In genomic region chr17:65657958-65658357, GRCm38 (mm10) we compare ENCODE assay signal across 15 mouse cellular contexts. TPM values are rescaled to one million over a fixed set of nuclear protein-coding genes. Genes with fewer than 3 reads are reported as not detected.
"Had no signal": no experiment of that assay in that cellular context is flagged by ENCODE, and none has a peak within 500 bp of the region (broad histone marks: within the 10 kb centered on the region; RNA-seq: fewer than 3 reads in every experiment).

No protein-coding gene starts in this region.

- H3K9ac ChIP-seq: limb, embryonic 15.5 days; liver, embryonic 12.5 days; midbrain, embryonic 13.5 days; neural tube, embryonic 15.5 days had no signal

- H3K4me1 ChIP-seq: limb, embryonic 15.5 days; midbrain, embryonic 13.5 days; neural tube, embryonic 15.5 days had no signal

- H3K36me3 ChIP-seq: liver, embryonic 12.5 days had no signal

- H3K9me3 ChIP-seq: limb, embryonic 15.5 days; liver, embryonic 12.5 days; midbrain, embryonic 13.5 days; neural tube, embryonic 15.5 days had no signal

- DNase-seq: kidney, adult 8-10 months; kidney, postnatal 25 days had no signal

- ATAC-seq: inflammation-experienced regulatory T-cells, adult 6 months; intestine, postnatal 0 days; liver, embryonic 12.5 days; midbrain, embryonic 13.5 days had no signal

- H3K4me3 ChIP-seq: layer of hippocampus, adult 2 months; limb, embryonic 15.5 days; liver, embryonic 12.5 days; midbrain, embryonic 13.5 days; neural tube, embryonic 15.5 days had no signal

- H3K27me3 ChIP-seq: limb, embryonic 15.5 days; liver, embryonic 12.5 days; midbrain, embryonic 13.5 days; neural tube, embryonic 15.5 days had no signal

- H3K27ac ChIP-seq: layer of hippocampus, adult 2 months; limb, embryonic 15.5 days; liver, embryonic 12.5 days; midbrain, embryonic 13.5 days; neural tube, embryonic 15.5 days; stomach, postnatal 0 days had no signal

- H3K4me2 ChIP-seq: limb, embryonic 15.5 days; liver, embryonic 12.5 days; midbrain, embryonic 13.5 days; neural tube, embryonic 15.5 days had no signal

RNA-seq across cellular contexts. Expression of gene Txndc2, which starts 16.0 kb away (rescaled TPM):
- total RNA-seq: layer of hippocampus, adult 2 months; left cerebral cortex, postnatal 25 days; midbrain, postnatal 0 days had no signal
- polyA plus RNA-seq: inflammation-experienced regulatory T-cells, adult 6 months; intestine, postnatal 0 days; limb, embryonic 11.5 days; liver, embryonic 12.5 days; liver, embryonic 16.5 days; midbrain, embryonic 13.5 days; midbrain, postnatal 0 days; stomach, postnatal 0 days; thymus, adult 2 months had no signal
